Mouse (Mus musculus): ENCODE data around the gene 5730522E02Rik.

5730522E02Rik gene

DNA sequence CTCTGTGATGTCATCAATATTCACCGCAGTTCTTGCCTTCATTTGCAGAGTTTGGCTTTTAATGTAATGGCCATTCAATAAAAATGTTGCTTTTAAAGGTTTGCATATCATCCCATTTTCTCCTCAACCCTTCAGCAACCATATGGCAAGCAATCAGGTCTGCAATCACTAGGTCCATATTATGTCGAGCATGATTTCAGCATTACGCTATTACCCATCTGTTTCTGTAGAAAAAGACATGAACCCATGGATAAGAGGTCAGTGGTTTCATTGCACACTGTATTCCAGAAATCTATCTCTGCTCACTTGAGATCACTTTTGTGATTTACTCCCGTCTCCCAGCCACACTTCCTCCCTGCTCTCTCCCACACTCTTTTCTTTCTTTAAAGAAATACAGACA is 213.1 kb downstream of the 5730522E02Rik start:
- DNase-seq: no peak

DNA sequence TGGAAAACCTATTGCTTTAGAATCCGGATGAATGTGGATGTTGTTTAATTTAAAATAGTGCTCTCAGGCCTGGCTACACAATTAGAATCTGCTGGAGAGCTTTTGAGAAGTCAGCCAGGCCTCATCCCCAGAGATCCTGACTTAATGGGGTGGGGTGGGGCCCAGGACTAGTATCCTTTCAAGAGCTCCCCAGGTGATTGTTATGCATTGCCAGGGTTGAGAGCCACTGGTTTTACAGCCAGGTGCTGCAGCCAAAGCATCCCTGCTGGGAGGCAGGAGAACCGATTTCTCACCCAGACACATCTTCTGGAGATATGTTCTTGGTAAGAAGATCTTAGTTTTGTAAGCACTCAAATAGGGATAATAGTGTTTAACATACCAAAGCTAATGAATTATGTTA is 216.4 kb downstream of the 5730522E02Rik start:
- no peak for DNase-seq

DNA sequence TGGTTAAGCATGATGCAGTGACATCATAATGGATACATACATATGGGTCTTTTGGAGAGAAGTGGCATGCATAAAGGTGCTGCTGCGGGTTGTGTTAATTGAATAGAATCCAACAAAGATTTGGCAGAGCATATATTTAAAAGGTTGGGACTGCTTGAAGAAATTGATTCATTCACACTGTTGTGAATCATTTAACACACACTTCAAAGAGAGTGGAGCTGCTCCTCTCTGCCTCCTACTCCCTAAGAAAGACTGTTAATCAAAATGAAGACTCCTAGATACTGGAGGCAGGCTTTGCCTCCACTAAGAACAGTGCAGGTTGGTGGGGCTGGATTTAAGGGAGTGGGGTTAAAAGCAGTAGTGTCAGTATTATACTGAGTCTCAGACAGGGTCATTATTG is 218.3 kb downstream of the 5730522E02Rik start:
- no peak for DNase-seq

DNA sequence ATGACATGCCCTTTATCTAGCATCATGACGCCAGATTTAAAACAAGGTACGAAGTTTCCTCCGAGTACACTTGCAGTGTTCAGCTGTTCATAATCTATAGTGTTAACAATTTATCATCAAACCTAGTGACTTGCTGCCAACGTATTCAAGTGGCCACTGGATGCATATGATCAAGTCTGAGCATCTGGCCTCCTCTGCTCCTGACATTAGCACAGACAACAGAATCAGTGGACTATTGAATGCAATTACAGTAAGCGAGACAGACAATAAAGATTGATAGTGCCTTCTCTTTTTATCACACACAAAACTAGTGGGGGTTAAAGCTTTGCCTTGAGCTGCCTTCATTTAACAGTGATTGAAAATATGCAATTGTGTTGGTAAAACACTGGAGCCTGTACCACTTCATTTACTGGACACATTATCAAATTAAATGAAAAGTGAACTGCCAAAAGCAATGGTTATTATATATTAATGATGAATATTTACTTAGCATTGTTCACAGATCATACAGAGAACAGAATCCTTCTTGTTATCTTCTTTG is 231.8 kb downstream of the 5730522E02Rik start:
- no peak for DNase-seq

DNA sequence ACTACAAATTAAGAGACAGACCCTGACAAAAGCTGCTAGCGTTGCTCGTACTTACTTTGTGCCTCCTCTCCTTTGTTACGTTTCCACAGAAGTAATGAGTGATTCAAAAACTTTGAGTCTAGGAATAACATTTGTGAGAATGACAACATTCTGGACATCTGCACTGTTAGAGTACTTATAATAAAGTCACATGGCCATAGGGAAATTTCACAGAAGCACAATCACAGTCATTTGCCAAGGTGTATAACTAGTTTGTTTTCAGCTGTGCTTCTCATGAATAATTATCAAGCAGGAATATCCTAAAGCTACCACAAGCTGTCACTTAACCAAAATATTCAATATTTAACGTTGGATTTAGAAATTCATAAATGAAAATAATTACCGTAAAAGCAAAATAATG is 269.1 kb downstream of the 5730522E02Rik start:
- no peak for DNase-seq

DNA sequence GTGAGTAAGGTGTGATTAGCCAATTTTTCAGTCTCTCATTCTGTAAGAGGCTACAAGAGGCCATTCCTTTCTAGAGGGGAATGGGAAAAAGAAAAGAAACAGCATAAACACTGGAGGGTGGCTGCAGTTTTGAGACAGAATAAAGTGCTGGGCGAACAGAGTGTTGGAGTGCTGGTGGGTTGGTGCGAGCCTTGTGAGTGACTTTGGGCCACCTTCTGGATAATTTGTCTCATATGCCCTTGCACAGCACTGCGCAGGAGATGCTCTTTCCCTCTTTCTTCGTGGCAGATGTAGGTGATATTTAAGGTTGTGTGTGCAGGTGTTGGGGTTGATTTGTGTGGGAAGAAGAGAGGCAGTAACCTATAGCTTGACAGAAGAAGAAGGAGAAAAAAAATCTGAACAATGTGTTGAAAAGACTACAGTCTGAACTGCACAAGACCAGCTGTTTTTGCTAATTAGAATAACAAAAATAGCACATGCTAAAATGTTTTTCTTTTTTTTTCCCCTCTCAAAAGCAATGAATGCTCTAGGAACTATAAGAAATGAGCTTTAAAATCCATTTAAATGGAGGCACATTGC is 269.8 kb downstream of the 5730522E02Rik start:
- DNase-seq: no peak

DNA sequence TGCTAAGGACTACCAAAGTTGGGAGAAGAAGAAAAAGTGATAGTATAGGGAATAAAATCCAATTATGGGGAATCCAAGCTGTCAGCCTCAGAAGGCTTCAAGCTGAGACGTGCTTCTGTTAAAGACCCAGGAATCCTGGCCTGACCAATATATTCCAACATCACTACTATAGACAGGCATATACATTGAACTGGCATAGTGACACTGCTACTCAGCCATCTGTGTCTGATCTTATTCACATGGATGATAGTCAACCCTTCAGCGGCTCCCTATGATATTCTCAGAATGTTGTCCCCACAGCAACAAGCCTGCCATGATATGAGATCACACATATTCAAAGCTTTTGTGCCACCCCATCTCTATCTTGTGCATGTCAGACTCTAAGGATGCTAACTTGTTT is 284.3 kb downstream of the 5730522E02Rik start:
- no peak for DNase-seq

DNA sequence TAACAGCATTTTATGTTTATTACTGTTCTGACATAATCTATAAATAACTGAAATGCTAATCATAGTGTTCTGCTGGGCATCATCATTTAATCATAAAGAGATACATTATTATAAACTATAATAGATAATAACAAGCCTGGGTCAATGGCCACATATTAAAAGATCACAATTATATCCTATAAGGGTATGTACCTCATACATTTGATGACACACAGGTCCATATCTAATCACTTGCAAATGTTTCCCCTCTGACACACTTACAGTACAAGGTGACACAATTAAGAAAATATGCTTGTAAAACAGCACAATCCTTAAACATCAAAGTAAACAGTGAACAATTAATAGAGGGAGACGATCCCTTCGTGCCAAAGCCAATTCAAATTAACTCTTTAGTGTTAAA is 308.2 kb downstream of the 5730522E02Rik start:
- no peak for DNase-seq

DNA sequence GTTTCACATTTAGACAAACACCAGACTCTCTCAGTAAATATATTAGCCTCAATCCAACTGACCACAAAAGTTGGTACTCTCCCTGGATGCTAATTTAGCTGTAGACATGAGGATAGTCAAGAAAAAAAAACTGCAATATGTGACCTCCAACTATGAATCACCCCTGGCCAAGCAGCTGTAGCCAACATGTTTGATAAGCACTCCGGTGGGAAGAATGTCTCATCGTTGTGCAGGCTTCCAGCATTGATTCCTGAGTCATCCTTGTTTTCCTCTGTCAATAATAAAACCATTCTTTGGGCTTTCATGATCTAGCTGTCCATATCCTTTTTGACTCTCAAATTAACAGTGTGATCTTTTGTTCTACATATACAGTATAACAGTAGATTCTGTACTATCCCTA is 308.9 kb downstream of the 5730522E02Rik start:
- no peak for DNase-seq

DNA sequence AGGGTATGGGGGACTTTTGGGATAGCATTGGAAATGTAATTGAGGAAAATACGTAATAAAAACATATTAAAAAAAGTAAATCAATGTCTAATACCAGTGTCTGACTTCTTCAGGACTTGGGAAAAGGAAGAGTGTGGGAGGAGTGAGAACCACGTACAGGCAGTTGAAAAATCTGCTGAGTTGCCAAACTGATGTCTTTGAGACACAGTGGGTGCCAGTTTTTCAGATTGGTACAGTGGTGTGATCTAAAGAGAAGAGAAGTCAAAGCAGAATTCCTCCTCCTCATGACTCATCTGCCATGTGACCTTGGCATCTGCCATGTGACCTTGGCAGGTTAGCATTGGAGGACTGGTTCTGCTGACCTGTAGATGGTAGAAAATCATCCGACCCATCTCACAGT is 316.7 kb downstream of the 5730522E02Rik start:
- DNase-seq: no peak

DNA sequence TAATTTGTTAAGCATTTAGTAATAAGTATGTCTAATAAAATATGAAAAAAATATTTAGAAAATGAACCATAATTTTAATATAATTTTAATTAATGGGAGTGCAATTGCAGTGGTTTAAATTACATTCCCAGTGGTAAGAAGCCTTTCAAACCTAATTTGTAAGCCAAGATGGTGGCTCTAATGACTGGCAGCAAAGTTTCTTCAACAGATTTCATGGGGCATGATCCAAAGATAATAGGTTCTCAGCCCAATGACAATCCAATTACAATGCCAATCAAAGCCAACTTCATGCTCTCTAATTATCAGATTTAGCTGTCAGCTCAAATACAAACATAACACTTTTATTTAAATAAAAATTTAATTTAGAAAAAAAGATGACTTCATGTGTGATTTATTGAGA is 337.6 kb downstream of the 5730522E02Rik start:
- DNase-seq: no peak

DNA sequence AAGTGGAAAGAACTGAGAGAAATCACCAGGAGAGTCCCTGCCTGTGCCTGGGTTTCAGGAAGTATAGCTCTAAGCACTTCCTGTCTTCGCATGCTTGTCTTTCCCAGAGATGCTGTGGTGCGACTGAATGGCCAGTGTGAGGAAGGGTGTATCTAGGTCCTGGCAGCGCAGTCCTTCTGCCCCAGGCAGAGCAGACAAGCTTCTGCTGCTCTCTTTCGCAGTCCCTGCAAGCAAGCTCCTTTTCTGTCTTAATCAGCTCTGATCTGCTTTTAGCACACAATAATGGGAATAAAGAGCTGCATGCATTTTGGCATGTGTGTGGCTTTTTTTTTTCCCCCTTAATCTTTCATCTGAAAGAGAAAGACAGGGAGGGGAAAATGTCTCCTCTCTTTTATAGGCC is 338.2 kb downstream of the 5730522E02Rik start:
- no peak for DNase-seq

DNA sequence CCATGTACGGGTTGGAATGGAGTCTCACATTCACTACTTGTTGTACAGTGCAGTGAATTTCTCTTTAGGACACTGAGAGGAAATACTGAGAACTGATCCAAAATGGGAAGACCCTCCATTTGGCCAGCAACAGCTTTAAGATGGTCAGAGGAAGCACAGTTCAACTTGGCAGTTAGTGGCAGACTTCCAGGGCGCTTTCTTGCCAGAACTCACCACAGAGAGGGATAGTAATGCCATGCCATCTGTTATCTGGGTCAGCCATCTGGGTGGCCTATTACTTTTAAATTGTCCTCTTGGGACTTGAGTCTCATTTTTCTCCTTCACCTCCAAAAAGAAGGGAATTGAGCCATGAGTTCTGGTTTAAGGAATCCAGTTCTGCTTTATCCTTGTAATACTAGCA is 344.3 kb downstream of the 5730522E02Rik start:
- no peak for DNase-seq

DNA sequence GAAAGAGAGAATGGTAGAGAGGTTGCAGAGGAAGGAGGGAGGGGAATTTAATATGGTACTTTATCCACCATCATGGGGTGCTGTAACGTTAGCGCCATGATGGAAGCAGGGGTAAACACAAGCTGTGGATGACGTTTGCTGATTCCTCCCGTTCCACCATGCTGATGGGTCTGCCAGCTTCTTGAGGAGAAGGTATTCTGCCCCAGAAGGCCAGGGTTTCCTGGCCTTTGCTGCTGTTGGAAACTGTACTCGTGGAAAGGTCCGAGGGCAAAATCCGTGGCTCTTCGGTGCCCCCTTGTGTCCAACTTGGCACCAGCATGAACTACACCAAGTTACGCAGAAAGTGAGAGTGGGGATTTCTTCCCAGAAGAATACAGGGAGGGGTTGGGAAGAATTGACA is 347.9 kb downstream of the 5730522E02Rik start:
- peak; percentile 14 to 64 for DNase-seq

DNA sequence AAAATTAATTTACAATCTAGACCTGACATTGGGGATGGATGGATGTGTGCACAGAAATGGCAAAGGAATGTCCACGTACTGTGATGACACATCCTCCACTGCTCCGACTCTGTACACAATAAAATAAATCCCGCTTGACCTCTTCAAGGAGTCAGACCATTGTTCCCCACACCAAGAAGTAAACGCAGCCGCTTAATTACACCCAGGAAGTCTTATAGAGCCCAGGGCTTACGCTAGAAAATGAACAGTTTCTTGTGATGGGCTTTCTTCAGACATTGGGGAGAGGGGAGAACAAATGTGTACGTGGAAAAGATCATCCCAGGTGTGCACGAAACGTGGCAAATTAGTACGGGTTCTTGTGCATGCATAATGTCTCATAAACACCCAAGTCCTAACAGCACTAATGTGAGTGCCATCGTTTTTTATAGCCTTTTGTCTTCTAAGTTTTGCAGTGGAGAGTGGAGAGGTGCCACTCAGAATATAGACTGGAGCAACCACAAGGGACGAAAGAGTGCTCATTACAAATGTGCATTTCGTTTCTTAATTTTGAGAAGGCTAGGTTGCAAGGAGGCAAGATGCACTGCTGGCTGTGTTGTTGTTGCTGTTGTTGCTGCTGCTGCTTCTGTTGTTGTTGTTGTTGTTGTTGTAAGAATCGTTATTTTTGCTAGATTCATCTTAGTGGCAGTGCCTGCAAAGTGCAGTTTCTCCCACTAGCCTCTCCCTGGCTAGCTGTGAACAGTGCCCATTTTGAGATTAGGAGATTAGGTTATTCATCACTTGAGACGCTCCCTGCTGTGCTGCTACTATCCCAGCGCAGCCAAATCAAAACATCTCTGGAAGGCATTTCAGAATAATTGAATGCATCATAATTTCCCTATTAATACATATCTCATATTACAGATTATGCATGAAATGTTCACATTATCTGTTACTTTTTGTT is 353.7 kb downstream of the 5730522E02Rik start:
- DNase-seq: no peak

DNA sequence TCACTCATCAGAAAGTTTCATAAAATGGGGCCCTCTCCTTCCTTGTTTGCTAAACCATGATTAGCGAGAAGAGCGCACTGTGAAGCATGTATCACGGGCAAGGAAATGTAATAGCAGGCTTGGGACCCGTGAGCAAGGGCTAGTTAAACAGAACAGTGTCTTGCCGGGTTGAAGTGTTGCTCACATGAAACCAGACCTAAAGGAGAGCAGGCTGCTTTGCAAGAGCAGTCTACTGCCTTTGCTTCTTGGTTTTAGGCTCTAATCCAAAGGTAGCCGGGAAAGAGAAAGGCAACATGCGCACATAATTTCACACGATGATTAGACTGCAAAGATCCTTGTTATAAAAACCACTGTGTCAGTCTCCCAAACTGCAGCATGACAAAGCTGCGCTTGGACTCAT is 354.8 kb downstream of the 5730522E02Rik start:
- no peak for DNase-seq

DNA sequence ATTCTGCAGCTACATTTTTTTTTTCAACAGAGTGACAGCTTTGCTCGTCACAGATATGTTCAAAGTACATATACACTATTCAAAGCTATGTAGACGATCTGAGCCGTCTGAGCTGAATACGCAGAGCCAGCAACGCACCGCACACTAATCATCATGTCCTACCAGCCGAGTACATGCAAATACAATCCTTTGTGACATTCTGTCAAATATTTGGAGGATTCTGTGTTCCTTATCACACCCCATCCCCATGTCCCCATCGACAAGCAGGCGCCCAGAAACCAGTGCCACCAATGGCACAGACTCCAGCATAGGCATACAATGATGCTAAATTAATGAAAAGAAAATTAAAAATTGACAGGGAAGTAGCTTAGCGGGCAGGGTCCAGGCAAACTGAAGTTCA is 356.3 kb downstream of the 5730522E02Rik start:
- no peak for DNase-seq

DNA sequence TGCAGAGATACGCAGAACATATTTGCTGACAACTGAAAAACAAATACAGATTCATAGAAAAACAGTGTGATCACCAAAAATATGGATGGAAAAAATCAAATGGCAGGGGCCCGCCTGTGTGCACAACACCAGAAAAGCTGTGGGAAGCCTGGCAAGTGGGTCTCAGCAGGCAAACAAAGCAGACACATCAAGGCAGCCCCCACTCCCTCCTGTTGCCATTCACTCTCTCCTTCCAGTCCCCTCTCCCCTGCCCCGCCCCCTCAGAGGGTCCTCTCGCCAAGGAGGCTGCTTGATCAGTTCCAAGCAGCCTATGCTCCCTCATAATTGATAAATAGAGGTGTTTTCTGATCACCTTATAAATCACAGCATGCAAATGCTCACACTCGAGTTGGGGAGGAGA is 357.5 kb downstream of the 5730522E02Rik start:
- no peak for DNase-seq

DNA sequence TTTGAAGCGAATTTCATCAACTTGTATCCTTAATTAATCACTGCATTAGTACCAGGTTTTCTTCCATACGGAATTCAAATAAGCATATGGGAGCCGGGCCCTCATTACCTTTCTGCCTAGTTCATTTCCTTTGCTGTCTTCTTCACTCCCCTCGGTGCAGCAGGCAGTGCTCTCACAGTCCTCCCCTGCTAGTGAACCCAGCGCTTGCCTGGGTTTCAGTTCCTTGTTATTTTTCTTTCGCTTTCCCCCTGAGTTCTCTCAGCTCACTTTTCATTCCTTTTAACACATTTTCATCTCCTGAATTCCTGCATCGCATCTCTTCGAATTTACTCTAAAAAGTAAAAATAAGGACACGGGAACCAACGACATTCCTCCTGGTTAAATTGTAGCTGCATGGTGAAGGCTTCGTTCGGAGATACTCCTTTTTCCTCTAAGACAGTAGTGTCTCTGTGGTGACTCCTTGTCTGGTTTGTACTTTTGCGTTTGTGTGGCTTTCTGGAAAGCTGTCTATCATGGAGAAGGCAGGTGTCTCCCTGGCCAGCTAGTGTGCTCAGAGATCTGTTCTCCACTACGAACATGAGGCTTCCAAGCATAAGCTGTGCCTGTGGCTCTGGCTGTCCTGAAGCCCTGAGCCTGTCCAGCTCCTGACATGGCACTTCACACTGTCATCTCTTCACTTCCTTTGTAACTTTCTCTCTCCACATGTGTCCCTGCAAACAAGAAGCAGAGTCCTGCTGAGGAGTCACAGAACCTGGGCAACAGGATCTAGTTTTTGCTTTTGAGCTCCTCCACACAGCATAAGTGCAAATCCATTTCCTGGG is 361.5 kb downstream of the 5730522E02Rik start:
- peak; percentile 15 to 27 for DNase-seq

DNA sequence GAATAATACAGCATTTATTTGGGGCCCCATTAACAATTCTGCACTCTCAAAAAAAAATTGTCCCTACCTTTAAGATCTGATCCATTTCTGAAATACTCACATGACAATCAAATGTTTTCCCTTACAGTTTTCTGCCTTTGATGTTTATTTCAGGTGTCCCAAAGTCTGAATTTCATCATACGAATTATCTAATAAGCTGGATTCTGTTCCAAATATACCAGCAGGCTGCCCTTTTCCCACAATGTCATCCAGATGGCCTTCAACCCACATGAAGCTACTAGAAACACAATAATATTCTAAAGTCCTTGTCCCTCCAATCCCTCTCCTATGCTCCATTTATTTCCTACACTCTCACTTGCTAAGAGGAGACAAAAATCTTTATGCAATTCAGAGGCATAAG is 372.1 kb downstream of the 5730522E02Rik start:
- DNase-seq: no peak

DNA sequence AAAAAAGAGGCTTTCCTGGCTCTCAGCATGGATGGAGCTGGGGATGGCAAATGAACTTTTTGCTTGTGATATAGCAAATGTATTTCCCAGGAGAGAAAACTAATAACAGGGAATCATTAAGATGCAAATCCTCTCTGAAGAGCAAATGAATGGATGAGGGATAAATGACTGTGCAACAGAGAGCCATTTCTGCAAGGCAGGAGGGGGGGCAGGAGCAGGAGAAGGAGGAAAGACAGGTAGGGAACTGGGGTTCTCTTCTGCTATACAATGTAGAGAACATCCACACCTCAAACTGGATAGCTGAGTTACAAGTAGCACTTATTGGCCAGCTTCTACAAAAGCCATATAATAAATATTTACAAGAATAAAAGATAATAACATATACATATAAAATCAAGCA is 390.8 kb downstream of the 5730522E02Rik start:
- no peak for DNase-seq

DNA sequence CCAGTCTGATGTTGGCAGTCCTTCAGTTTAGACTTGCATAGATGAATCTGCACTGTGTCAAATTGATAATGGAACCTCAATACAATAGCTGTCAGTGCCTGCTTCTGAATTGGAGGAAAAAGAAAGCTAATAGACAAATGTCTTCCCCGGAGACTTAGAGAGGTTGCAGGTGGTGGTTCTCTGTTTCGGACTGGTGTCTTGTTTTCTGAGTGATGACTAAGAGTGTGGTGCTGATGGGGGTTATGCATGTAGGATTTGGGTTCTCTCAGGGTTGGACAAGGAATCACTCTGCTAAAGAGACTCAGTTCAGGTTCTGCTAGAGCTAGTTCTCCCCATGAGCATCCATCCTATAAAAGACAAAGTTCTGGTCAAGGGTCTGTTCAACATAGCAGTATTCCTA is 397.1 kb downstream of the 5730522E02Rik start:
- DNase-seq: no peak

DNA sequence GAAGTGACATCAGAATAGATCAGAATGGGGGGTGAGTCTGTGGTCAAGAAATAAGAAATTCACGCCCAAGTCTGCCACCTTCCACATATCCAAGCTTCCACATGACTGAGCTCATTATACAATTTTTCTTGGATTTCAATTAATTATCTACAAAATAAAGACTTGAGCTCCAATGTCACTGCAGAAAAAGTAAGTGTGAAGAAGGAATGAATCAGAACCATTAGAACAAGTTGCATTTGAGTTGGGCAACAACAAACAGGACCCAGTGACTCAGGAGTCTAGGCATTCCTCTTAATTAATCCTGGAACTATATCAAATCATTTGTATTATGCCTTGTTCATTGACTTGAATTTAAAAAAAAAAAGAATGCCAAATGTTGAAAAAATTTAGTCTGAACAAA is 422.9 kb downstream of the 5730522E02Rik start:
- DNase-seq: no peak

All from spleen, adult 18-20 months (tissue).